In genomic region chr13:20454357-20454756, GRCm38 (mm10) we compare ENCODE assay signal across 15 mouse cellular contexts.
DNase-seq lines count a peak whose midpoint lies in the region; ATAC-seq and TF ChIP-seq lines count a peak whose summit lies in the region.
"Had no signal": no experiment of that assay in that cellular context is flagged by ENCODE, and none has a peak within 500 bp of the region (broad histone marks: within the 10 kb centered on the region; RNA-seq: fewer than 3 reads in every experiment).

No protein-coding gene starts in this region.

- TF ChIP-seq CTCF in midbrain, postnatal 0 days (IDR thresholded peaks at IDR 0.05) = no peak

- H3K36me3 ChIP-seq in kidney, embryonic 14.5 days (ENCODE audit: control insufficient read depth, insufficient read depth, low read length) = no peaks in the 10 kb centered on the region
- H3K36me3 ChIP-seq in forebrain, embryonic 10.5 days (replicated peaks) = no peaks in the 10 kb centered on the region
- no peaks in the 10 kb centered on the region for H3K36me3 ChIP-seq in hindbrain, embryonic 14.5 days (replicated peaks; ENCODE audit: control insufficient read depth, insufficient read depth)
- H3K36me3 ChIP-seq in midbrain, postnatal 0 days (ENCODE audit: insufficient read depth, low read length) = no peaks in the 10 kb centered on the region
- H3K36me3 ChIP-seq: embryonic facial prominence, embryonic 13.5 days; heart, embryonic 13.5 days had no signal

- H3K4me3 ChIP-seq in kidney, embryonic 14.5 days (ENCODE audit: low read length) = no peak overlapping the region
- H3K4me3 ChIP-seq in forebrain, embryonic 10.5 days = no peak overlapping the region
- H3K4me3 ChIP-seq in hindbrain, embryonic 14.5 days (replicated peaks; ENCODE audit: low read length) = no peak overlapping the region
- H3K4me3 ChIP-seq in midbrain, postnatal 0 days (ENCODE audit: low read depth, low read length) = no peak overlapping the region
- H3K4me3 ChIP-seq: embryonic facial prominence, embryonic 13.5 days; heart, embryonic 13.5 days; myocyte had no signal

- no peaks in the 10 kb centered on the region for H3K9me3 ChIP-seq in kidney, embryonic 14.5 days (ENCODE audit: control insufficient read depth, low read length)
- H3K9me3 ChIP-seq in forebrain, embryonic 10.5 days = no peaks in the 10 kb centered on the region
- no peaks in the 10 kb centered on the region for H3K9me3 ChIP-seq in hindbrain, embryonic 14.5 days (ENCODE audit: control insufficient read depth, low read length)
- no peaks in the 10 kb centered on the region for H3K9me3 ChIP-seq in midbrain, postnatal 0 days (ENCODE audit: low read length)
- H3K9me3 ChIP-seq: embryonic facial prominence, embryonic 13.5 days; heart, embryonic 13.5 days had no signal

- WGBS in kidney, embryonic 14.5 days = 50% methylated on average over 1 of the region's 1 CpGs
- 54% methylated on average over 1 of the region's 1 CpGs for WGBS in forebrain, embryonic 10.5 days
- 19% methylated on average over 1 of the region's 1 CpGs for WGBS in hindbrain, embryonic 14.5 days
- 27% methylated on average over 1 of the region's 1 CpGs for WGBS in midbrain, postnatal 0 days

- H3K27me3 ChIP-seq in kidney, embryonic 14.5 days (ENCODE audit: control insufficient read depth, insufficient read depth, low read length) = no peaks in the 10 kb centered on the region
- H3K27me3 ChIP-seq in forebrain, embryonic 10.5 days (ENCODE audit: poor library complexity, severe bottlenecking) = no peaks in the 10 kb centered on the region
- no peaks in the 10 kb centered on the region for H3K27me3 ChIP-seq in hindbrain, embryonic 14.5 days (ENCODE audit: control insufficient read depth, insufficient read depth, low read length)
- H3K27me3 ChIP-seq in midbrain, postnatal 0 days (ENCODE audit: insufficient read depth, low read length) = no peaks in the 10 kb centered on the region
- H3K27me3 ChIP-seq: embryonic facial prominence, embryonic 13.5 days; heart, embryonic 13.5 days had no signal

- H3K4me1 ChIP-seq in kidney, embryonic 14.5 days (ENCODE audit: control insufficient read depth, insufficient read depth, low read length) = no peaks in the 10 kb centered on the region
- H3K4me1 ChIP-seq in forebrain, embryonic 10.5 days = peaks cover 44% of the 10 kb centered on the region
- peaks cover 11% of the 10 kb centered on the region for H3K4me1 ChIP-seq in hindbrain, embryonic 14.5 days (replicated peaks; ENCODE audit: control insufficient read depth, insufficient read depth, low read length)
- no peaks in the 10 kb centered on the region; the same call in 1 of the 2 replicates for H3K4me1 ChIP-seq in midbrain, postnatal 0 days (ENCODE audit: insufficient read depth, low read length)
- H3K4me1 ChIP-seq: embryonic facial prominence, embryonic 13.5 days had no signal

- H3K4me2 ChIP-seq in kidney, embryonic 14.5 days (replicated peaks; ENCODE audit: low read depth, low read length) = no peak overlapping the region
- no peak overlapping the region for H3K4me2 ChIP-seq in hindbrain, embryonic 14.5 days (replicated peaks)
- no peak overlapping the region for H3K4me2 ChIP-seq in midbrain, postnatal 0 days (ENCODE audit: low read depth, low read length, poor library complexity, severe bottlenecking)
- H3K4me2 ChIP-seq: embryonic facial prominence, embryonic 13.5 days; heart, embryonic 13.5 days had no signal

- H3K27ac ChIP-seq in kidney, embryonic 14.5 days (ENCODE audit: low read depth, low read length) = no peak overlapping the region
- H3K27ac ChIP-seq in forebrain, embryonic 10.5 days = peak overlapping the region; percentile 48; the same call in 1 of the 2 replicates
- H3K27ac ChIP-seq in hindbrain, embryonic 14.5 days = peak overlapping the region; percentile 47; the same call in 1 of the 2 replicates
- H3K27ac ChIP-seq in midbrain, postnatal 0 days (ENCODE audit: low read depth, low read length) = no peak overlapping the region; the same call in 1 of the 2 replicates
- H3K27ac ChIP-seq: embryonic facial prominence, embryonic 13.5 days; heart, embryonic 13.5 days; macrophage had no signal

- H3K9ac ChIP-seq in kidney, embryonic 14.5 days (ENCODE audit: low read depth, low read length) = no peak overlapping the region
- H3K9ac ChIP-seq in hindbrain, embryonic 14.5 days = no peak overlapping the region
- no peak overlapping the region for H3K9ac ChIP-seq in midbrain, postnatal 0 days (replicated peaks; ENCODE audit: low read length, poor library complexity, severe bottlenecking)
- H3K9ac ChIP-seq: embryonic facial prominence, embryonic 13.5 days; heart, embryonic 13.5 days had no signal

- DNase-seq in kidney, adult 18-20 months = no peak
- no peak for DNase-seq in forebrain, embryonic 10.5 days (ENCODE audit: extremely low spot score, low spot score)
- DNase-seq in hindbrain, embryonic 14.5 days (ENCODE audit: low spot score) = peak; percentile 64
- DNase-seq in midbrain, postnatal 0 days (ENCODE audit: low spot score) = peak; percentile 68
- no peak for DNase-seq in ovary, postnatal 36 days (ENCODE audit: low spot score)
- no peak for DNase-seq in adipocyte (ENCODE audit: low spot score)
- no peak for DNase-seq in layer of hippocampus, adult 9-11 months
- DNase-seq: adrenal gland, postnatal 36 days; cerebellum, postnatal 36 days; kidney, postnatal 14 days had no signal

- peak; percentile 66; the same call in 1 of the 2 replicates for ATAC-seq in kidney, embryonic 14.5 days (ENCODE audit: low FRiP score, low TSS enrichment)
- peak; percentile 87 for ATAC-seq in hindbrain, embryonic 14.5 days (ENCODE audit: low FRiP score)
- ATAC-seq in midbrain, postnatal 0 days (ENCODE audit: low FRiP score) = peak; percentile 47; the same call in 1 of the 2 replicates

Comparison
In these comparisons a context has a peak if more than half of its experiments do, and no peak if none do; other contexts are left out.
1. H3K27ac ChIP-seq: peak in forebrain, embryonic 10.5 days (single experiment) and hindbrain, embryonic 14.5 days (single experiment); none in kidney, embryonic 14.5 days (single experiment) and midbrain, postnatal 0 days (single experiment).
2. DNase-seq: peak in hindbrain, embryonic 14.5 days (single experiment) and midbrain, postnatal 0 days (single experiment); none in kidney, adult 18-20 months (single experiment), forebrain, embryonic 10.5 days (single experiment), ovary, postnatal 36 days (single experiment), adipocyte (single experiment) and layer of hippocampus, adult 9-11 months (single experiment).
3. Peak in every context shown above with its lines, with median percentiles within 50 percentile points of each other: ATAC-seq.